Mouse (Mus musculus): ENCODE measurements around the gene Unk. TPM values are rescaled to one million over a fixed set of nuclear protein-coding genes. Genes with fewer than 3 reads are reported as not detected.

Unk gene
- polyA plus RNA-seq, 1 experiment, result 28.1 TPM

DNA sequence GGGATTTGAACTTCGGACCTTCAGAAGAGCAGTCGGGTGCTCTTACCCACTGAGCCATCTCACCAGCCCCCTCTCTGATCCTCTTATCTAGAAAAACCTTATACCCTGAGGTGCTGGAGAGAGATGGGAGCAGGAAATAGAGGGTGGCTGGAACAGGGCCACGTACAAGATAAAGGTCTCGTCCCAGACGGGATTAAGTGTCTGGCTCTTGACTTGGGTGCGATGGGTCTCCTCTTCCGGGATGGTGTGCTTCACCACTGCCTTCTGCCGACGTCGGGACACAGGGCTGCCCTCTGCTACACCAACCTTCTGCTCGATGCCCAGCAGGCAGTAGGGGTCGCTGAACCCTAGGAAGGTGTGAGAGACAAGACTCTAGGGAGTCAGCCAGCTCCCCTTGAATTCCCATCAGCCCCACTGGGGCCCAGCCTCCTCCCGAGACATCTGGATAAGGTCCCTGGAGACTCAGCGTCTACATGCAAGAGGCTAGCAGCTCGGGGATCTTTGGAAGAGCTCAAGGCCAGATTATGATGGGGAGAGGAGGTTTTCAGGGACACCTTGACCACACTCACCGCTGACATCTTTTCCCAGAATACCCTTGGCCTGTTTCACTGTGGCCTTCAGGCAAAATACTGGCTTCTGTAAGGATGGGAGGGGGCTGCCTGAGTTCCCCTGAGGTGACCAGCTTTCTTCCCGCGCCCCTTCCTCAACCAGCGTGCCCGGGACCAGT lies 45.6 kb downstream of the Unk start:
- TF ChIP-seq POLR2A (IDR thresholded peaks at IDR 0.05; ENCODE audit: borderline replicate concordance, low read depth, low read length) (no peak), CTCF (IDR thresholded peaks at IDR 0.05; ENCODE audit: low read depth, low read length) (no peak)
- Histone ChIP-seq H3K27ac (ENCODE audit: insufficient read depth, low read depth, low read length) (no peak overlapping the region), H3K4me3 (ENCODE audit: insufficient read depth, low read length) (no peak overlapping the region), H3K4me1 (ENCODE audit: control insufficient read depth, insufficient read depth, low read length) (0 out of 2 replicates have a peak, but pooled peaks cover 6% of the 10 kb centered on the region)

DNA sequence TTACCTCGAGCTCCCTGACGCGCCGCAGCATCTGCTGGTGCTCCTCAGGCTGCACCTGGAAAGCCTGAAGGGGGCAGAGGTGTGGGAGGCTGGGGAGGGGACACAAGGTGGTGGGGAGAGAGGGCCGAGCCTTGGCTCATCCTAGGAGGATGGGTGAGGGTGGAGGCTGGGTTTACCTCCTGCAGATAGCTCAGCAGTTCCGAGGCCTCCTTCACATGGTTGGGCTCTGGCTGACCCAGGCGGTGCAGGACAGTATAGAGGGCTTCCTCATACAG lies 46.1 kb downstream of the Unk start:
- no peak for TF ChIP-seq CTCF (IDR thresholded peaks at IDR 0.05; ENCODE audit: low read depth, low read length)
- Histone ChIP-seq H3K4me1 (ENCODE audit: control insufficient read depth, insufficient read depth, low read length) (0 out of 2 replicates have a peak, but pooled peaks cover 6% of the 10 kb centered on the region), H3K27ac (ENCODE audit: insufficient read depth, low read depth, low read length) (no peak overlapping the region), H3K4me3 (ENCODE audit: insufficient read depth, low read length) (no peak overlapping the region)

DNA sequence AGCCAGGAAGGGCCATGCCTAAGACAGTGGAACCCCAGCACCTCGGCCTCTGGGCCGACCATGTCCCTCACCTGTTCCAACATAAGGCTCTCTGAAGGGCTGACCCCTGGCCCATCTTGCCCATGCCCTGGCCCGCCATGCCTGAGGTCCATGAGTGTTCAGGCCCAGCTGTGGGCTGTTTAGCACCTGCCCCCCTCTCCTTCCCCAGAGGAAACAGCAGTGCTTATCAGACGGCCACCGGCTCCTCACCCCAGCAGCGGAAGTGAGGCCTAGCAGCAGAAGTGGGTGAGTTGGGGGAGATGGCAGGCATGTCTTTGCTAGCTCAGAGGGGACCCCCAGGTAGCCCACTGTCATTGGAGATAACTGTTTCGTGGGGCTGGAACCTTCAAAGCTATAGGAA lies 46.7 kb downstream of the Unk start:
- Histone ChIP-seq H3K4me1 (ENCODE audit: control insufficient read depth, insufficient read depth, low read length) (0 out of 2 replicates have a peak, but pooled peaks cover 3% of the 10 kb centered on the region), H3K27ac (ENCODE audit: insufficient read depth, low read depth, low read length) (no peak overlapping the region), H3K4me3 (ENCODE audit: insufficient read depth, low read length) (no peak overlapping the region)
- no peak for TF ChIP-seq POLR2A (IDR thresholded peaks at IDR 0.05; ENCODE audit: borderline replicate concordance, low read depth, low read length)
- no peak for TF ChIP-seq CTCF (IDR thresholded peaks at IDR 0.05; ENCODE audit: low read depth, low read length)

DNA sequence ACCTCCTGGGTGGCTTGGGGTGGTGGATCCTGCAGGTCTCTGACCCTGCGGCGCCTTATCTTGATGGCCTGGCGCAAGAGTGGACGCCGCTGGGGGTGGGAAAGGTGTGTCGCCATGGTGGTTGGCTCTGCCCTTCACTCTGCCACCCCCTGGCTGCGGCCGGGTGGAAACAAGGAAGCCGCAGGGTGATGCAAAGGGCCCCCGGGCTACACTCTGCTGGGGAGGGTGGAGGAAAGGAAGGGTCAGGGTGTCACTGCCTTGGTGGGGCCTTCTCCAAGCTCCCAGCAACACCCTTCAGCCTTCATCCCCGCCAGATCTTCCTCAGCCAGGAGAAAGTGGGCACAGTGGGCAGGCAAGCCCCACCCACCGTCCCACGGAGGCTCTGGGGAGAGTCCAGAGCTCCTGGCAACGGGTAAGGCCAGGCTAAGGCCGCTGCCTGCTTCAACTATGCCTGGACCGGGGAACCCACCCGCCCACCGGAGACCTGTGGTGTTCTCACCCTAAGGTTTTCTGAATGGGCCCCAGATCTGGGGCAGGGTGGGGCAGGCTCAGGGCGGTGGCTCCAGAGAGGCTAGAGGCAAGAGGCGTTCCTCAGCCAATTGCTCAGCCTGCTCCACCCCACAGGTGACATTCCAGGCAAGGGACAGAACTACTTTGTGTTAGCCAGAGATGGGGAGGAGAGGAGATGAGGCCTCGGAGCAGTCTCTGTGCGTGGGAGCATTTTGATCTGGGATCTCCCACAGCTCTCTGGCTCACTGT lies 47.5 kb downstream of the Unk start, which contains the start of gene Unc13d:
TSS of gene Unc13d (minus strand) at position 516 of the 759 bp plus-strand sequence.
- Histone ChIP-seq H3K4me1 (ENCODE audit: control insufficient read depth, insufficient read depth, low read length) (0 out of 2 replicates have a peak, but pooled peaks cover 2% of the 10 kb centered on the region), H3K4me3 (ENCODE audit: insufficient read depth, low read length) (no peak within 1 kb of the TSS)

DNA sequence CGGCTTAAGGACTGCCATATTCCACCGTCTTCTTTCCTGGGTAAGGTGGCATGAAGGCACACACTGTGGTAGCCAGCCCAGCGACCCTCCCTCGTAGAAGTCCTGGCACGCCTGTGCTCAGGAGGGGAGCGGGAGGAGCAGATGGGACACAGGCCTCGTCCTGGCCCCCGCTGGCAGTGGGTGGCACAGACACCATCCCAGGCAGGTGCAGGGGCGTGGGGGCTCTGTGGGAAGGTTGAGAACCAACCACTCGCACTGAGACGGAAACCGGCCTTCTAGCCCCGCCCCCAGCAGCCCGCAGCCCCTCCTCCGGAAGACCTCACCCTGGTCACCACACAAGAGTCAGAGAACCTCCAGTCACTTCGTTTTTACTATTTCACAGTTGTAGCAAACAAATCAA lies 48.1 kb downstream of the Unk start:
- no peak overlapping the region for H3K27ac ChIP-seq (ENCODE audit: insufficient read depth, low read depth, low read length)
- H3K4me1 ChIP-seq (ENCODE audit: control insufficient read depth, insufficient read depth, low read length), result 0 out of 2 replicates have a peak, but pooled peaks cover 2% of the 10 kb centered on the region
- H3K4me3 ChIP-seq (ENCODE audit: insufficient read depth, low read length), result no peak overlapping the region
- no peak for TF ChIP-seq CTCF (IDR thresholded peaks at IDR 0.05; ENCODE audit: low read depth, low read length)
- TF ChIP-seq POLR2A (IDR thresholded peaks at IDR 0.05; ENCODE audit: borderline replicate concordance, low read depth, low read length), result no peak

More for the DNA sequence above, 47.5 kb downstream of the Unk start, which contains the start of gene Unc13d:
- TF ChIP-seq CTCF (IDR thresholded peaks at IDR 0.05; ENCODE audit: low read depth, low read length), result no peak
- no peak for TF ChIP-seq POLR2A (IDR thresholded peaks at IDR 0.05; ENCODE audit: borderline replicate concordance, low read depth, low read length)
- no peak within 1 kb of the TSS for H3K27ac ChIP-seq (ENCODE audit: insufficient read depth, low read depth, low read length)

DNA sequence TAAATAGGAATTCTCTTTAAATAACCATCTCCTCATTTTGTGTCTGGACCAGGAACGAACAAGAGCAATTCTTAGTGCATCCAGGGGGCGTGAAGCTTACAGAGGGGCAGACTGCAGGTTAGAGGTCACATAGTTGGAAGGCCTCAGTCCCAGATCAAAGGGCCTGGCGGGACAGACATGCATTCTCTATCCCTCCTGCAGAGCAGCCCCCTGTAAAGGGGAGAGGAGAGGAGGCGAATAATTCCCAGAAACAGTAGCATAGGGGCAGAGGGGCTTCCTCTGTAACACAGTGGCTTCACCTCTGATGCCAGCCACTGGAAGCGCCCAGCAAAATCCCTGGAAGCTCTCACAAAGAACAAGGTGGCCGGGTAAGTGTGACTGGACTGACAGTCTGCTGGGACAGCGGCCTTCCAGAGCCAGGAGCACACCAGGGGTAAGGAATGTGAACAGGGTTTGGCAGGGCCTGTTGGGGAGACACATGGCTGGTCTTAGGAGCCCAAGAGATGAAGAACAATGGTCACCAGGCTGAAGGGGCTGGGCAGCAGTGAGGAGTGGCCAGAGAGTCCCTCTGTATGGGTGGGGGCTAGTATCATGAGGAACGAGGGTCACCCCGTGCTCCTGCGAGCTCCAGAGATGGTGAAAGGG lies 48.7 kb downstream of the Unk start:
- TF ChIP-seq CTCF (IDR thresholded peaks at IDR 0.05; ENCODE audit: low read depth, low read length), result no peak
- TF ChIP-seq POLR2A (IDR thresholded peaks at IDR 0.05; ENCODE audit: borderline replicate concordance, low read depth, low read length), result no peak
- Histone ChIP-seq H3K27ac (ENCODE audit: insufficient read depth, low read depth, low read length) (no peak overlapping the region), H3K4me3 (ENCODE audit: insufficient read depth, low read length) (no peak overlapping the region), H3K4me1 (ENCODE audit: control insufficient read depth, insufficient read depth, low read length) (0 out of 2 replicates have a peak, but pooled peaks cover 2% of the 10 kb centered on the region)

DNA sequence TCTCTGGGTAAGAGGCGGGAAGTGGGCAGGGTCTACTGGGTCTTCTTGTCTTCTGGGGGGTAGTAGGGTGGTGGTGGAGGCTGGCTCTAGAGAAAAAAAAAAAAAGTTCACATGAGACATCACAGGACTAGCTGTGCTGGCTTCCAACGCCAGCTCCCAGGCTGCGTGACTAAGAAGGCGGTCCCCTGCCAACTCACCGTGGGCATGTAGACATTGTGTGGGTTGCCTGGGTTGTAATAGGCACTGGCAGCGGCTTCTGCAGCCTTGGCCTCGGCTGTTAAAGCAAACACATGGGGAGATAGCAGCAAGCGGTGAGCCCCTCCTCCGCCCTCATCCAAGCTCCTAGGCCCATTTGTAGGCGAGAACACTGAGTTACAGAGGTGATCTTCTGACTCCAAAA lies 49.4 kb downstream of the Unk start:
- no peak for TF ChIP-seq POLR2A (IDR thresholded peaks at IDR 0.05; ENCODE audit: borderline replicate concordance, low read depth, low read length)
- Histone ChIP-seq H3K4me1 (ENCODE audit: control insufficient read depth, insufficient read depth, low read length) (peaks cover 2% of the 10 kb centered on the region; the same call in 1 of the 2 replicates), H3K27ac (ENCODE audit: insufficient read depth, low read depth, low read length) (no peak overlapping the region), H3K4me3 (ENCODE audit: insufficient read depth, low read length) (no peak overlapping the region)

DNA sequence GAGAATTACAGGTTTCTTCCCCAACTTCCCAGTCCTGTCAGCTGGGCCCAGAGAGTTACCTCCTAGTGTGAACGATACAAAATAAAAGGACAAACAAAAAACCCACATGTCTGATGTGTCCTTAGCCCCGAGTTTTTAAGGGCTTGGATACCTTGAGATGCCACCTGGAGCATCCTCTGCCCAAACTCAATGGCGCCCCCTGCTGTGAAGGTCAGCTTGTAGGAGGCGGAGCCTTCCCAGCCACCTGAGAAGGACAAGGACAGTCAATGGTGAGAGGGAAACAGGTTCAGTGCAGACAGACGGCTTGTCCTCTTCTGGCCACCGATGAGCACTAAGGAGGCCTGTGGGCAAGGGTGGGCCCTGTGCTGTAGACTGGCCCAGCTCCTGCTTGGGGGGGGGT lies 51.0 kb downstream of the Unk start:
- peaks cover 17% of the 10 kb centered on the region for H3K4me1 ChIP-seq (ENCODE audit: control insufficient read depth, insufficient read depth, low read length)
- TF ChIP-seq POLR2A (IDR thresholded peaks at IDR 0.05; ENCODE audit: borderline replicate concordance, low read depth, low read length) (no peak), CTCF (IDR thresholded peaks at IDR 0.05; ENCODE audit: low read depth, low read length) (peak; percentile 41; the same call in 1 of the 2 replicates)
- H3K27ac ChIP-seq (ENCODE audit: insufficient read depth, low read depth, low read length), result no peak overlapping the region
- no peak overlapping the region for H3K4me3 ChIP-seq (ENCODE audit: insufficient read depth, low read length)

DNA sequence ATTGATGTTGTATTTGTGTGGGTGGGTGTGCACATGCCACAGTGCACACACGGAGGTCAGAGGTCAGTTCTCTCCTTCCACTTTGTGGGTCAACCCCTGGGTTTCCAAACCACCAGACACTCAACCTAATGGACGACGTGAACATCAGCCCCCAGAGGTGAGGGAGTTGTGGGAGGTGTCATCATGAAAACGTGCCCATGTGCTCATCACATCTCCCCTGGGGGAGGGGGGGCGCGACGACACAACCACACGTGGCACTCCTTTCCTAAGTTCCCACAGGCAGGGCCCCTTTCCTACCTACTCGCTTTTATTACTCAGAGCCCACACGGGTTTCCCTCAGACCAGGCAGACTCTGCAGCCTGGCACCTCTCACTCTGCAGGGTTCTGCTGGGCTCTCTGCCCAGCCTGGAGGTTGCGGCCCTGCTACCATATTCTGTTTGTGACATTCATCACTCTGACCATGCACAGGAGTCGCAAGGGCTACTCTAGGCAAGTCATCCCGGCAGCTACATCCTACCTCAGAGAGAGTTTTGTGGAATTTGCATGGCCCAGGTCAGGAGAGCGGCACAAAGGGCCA lies 53.1 kb downstream of the Unk start:
- Histone ChIP-seq H3K27ac (ENCODE audit: insufficient read depth, low read depth, low read length) (no peak overlapping the region), H3K4me1 (ENCODE audit: control insufficient read depth, insufficient read depth, low read length) (peaks cover 21% of the 10 kb centered on the region), H3K4me3 (ENCODE audit: insufficient read depth, low read length) (no peak overlapping the region)
- TF ChIP-seq CTCF (IDR thresholded peaks at IDR 0.05; ENCODE audit: low read depth, low read length) (no peak), POLR2A (IDR thresholded peaks at IDR 0.05; ENCODE audit: borderline replicate concordance, low read depth, low read length) (no peak)
